14 mouse cellular contexts compared by ENCODE assay signal in genomic region chr1:185091816-185092558, GRCm38 (mm10).
A peak's percentile ranks its signal among the peaks of the same experiment; 100 is the strongest.
DNase-seq lines count a peak whose midpoint lies in the region; ATAC-seq and TF ChIP-seq lines count a peak whose summit lies in the region.
"Had no signal": no experiment of that assay in that cellular context is flagged by ENCODE, and none has a peak within 500 bp of the region (broad histone marks: within the 10 kb centered on the region; RNA-seq: fewer than 3 reads in every experiment).

No protein-coding gene starts in this region.

- DNase-seq in hindbrain, embryonic 11.5 days (ENCODE audit: low spot score): no peak
- DNase-seq in midbrain, embryonic 11.5 days (ENCODE audit: low spot score, missing footprints): peak; percentile 83
- no peak for DNase-seq in midbrain, postnatal 0 days (ENCODE audit: low spot score)
- peak; percentile 44 for DNase-seq in heart, postnatal 0 days (ENCODE audit: low spot score)
- DNase-seq in testis, postnatal 14 days (ENCODE audit: low spot score): no peak
- no peak for DNase-seq in thymus, adult 2 months
- DNase-seq: cerebellum, postnatal 25 days; gastrocnemius, postnatal 36 days; left cerebral cortex, postnatal 4 days had no signal

- no peaks in the 10 kb centered on the region for H3K9me3 ChIP-seq in hindbrain, embryonic 13.5 days
- no peaks in the 10 kb centered on the region for H3K9me3 ChIP-seq in hindbrain, embryonic 11.5 days (ENCODE audit: control insufficient read depth, low read length)
- no peaks in the 10 kb centered on the region for H3K9me3 ChIP-seq in midbrain, embryonic 11.5 days (ENCODE audit: control insufficient read depth, low read length)
- H3K9me3 ChIP-seq in midbrain, postnatal 0 days (ENCODE audit: low read length): no peaks in the 10 kb centered on the region
- no peaks in the 10 kb centered on the region for H3K9me3 ChIP-seq in heart, postnatal 0 days (replicated peaks; ENCODE audit: control insufficient read depth, low read length)
- no peaks in the 10 kb centered on the region for H3K9me3 ChIP-seq in stomach, embryonic 16.5 days (replicated peaks; ENCODE audit: control insufficient read depth, low read length)
- H3K9me3 ChIP-seq: forebrain, embryonic 12.5 days; neural tube, embryonic 13.5 days had no signal

- 0 out of 2 replicates have a peak overlapping the region, but pooled peaks have one; percentile 6 for H3K4me2 ChIP-seq in hindbrain, embryonic 13.5 days
- no peak overlapping the region for H3K4me2 ChIP-seq in hindbrain, embryonic 11.5 days (replicated peaks; ENCODE audit: low read depth, low read length)
- no peak overlapping the region for H3K4me2 ChIP-seq in midbrain, embryonic 11.5 days
- H3K4me2 ChIP-seq in midbrain, postnatal 0 days (ENCODE audit: low read depth, low read length, poor library complexity, severe bottlenecking): no peak overlapping the region
- H3K4me2 ChIP-seq in heart, postnatal 0 days (ENCODE audit: low read depth, low read length): peak overlapping the region; percentile 45
- H3K4me2 ChIP-seq in stomach, embryonic 16.5 days (ENCODE audit: low read depth, low read length): peak overlapping the region; percentile 38
- H3K4me2 ChIP-seq: forebrain, embryonic 12.5 days; neural tube, embryonic 13.5 days had no signal

- H3K36me3 ChIP-seq in hindbrain, embryonic 13.5 days: no peaks in the 10 kb centered on the region
- no peaks in the 10 kb centered on the region for H3K36me3 ChIP-seq in hindbrain, embryonic 11.5 days (ENCODE audit: control insufficient read depth, insufficient read depth, low read length)
- H3K36me3 ChIP-seq in midbrain, embryonic 11.5 days (ENCODE audit: control insufficient read depth, insufficient read depth, low read length): no peaks in the 10 kb centered on the region
- H3K36me3 ChIP-seq in midbrain, postnatal 0 days (ENCODE audit: insufficient read depth, low read length): no peaks in the 10 kb centered on the region
- H3K36me3 ChIP-seq in heart, postnatal 0 days (replicated peaks; ENCODE audit: control insufficient read depth, insufficient read depth, low read length): no peaks in the 10 kb centered on the region
- no peaks in the 10 kb centered on the region for H3K36me3 ChIP-seq in stomach, embryonic 16.5 days (ENCODE audit: control insufficient read depth, insufficient read depth, low read length)
- H3K36me3 ChIP-seq in thymus, adult 2 months (ENCODE audit: control insufficient read depth, insufficient read depth, low read length): no peaks in the 10 kb centered on the region
- H3K36me3 ChIP-seq: forebrain, embryonic 12.5 days; neural tube, embryonic 13.5 days had no signal

- no peak overlapping the region for H3K9ac ChIP-seq in hindbrain, embryonic 13.5 days
- H3K9ac ChIP-seq in hindbrain, embryonic 11.5 days (ENCODE audit: low read depth, low read length): no peak overlapping the region
- no peak overlapping the region for H3K9ac ChIP-seq in midbrain, embryonic 11.5 days (ENCODE audit: low read length)
- no peak overlapping the region for H3K9ac ChIP-seq in midbrain, postnatal 0 days (replicated peaks; ENCODE audit: low read length, poor library complexity, severe bottlenecking)
- H3K9ac ChIP-seq in heart, postnatal 0 days (replicated peaks; ENCODE audit: low read depth, low read length): no peak overlapping the region
- 0 out of 2 replicates have a peak overlapping the region, but pooled peaks have one; percentile 26 for H3K9ac ChIP-seq in stomach, embryonic 16.5 days (ENCODE audit: low read length)
- H3K9ac ChIP-seq: forebrain, embryonic 12.5 days; neural tube, embryonic 13.5 days had no signal

- WGBS in hindbrain, embryonic 13.5 days: 50% methylated on average over 21 of the region's 21 CpGs
- WGBS in hindbrain, embryonic 11.5 days: 50% methylated on average over 21 of the region's 21 CpGs
- WGBS in midbrain, embryonic 11.5 days: 63% methylated on average over 21 of the region's 21 CpGs
- WGBS in midbrain, postnatal 0 days: 57% methylated on average over 21 of the region's 21 CpGs
- WGBS in heart, postnatal 0 days: 22% methylated on average over 21 of the region's 21 CpGs
- 17% methylated on average over 21 of the region's 21 CpGs for WGBS in stomach, embryonic 16.5 days
- WGBS in thymus, adult 2 months: 65% methylated on average over 21 of the region's 21 CpGs

- TF ChIP-seq POLR2A in thymus, adult 2 months (IDR thresholded peaks at IDR 0.05; ENCODE audit: control insufficient read depth, extremely low read depth, insufficient read depth, low read length, poor library complexity): no peak

- ATAC-seq in hindbrain, embryonic 13.5 days (ENCODE audit: low FRiP score): no peak
- ATAC-seq in hindbrain, embryonic 11.5 days (ENCODE audit: low FRiP score): no peak
- peak; percentile 38; the same call in 1 of the 2 replicates for ATAC-seq in midbrain, embryonic 11.5 days (ENCODE audit: low FRiP score)
- no peak for ATAC-seq in midbrain, postnatal 0 days (ENCODE audit: low FRiP score)
- ATAC-seq in heart, postnatal 0 days (ENCODE audit: insufficient read depth, low read depth): peak; percentile 74
- peak; percentile 62; the same call in 1 of the 2 replicates for ATAC-seq in stomach, embryonic 16.5 days (ENCODE audit: insufficient read depth, low FRiP score)

- H3K4me3 ChIP-seq in hindbrain, embryonic 13.5 days: no peak overlapping the region
- no peak overlapping the region for H3K4me3 ChIP-seq in hindbrain, embryonic 11.5 days (ENCODE audit: low read depth, low read length)
- no peak overlapping the region for H3K4me3 ChIP-seq in midbrain, embryonic 11.5 days (ENCODE audit: low read depth, low read length)
- H3K4me3 ChIP-seq in midbrain, postnatal 0 days (ENCODE audit: low read depth, low read length): no peak overlapping the region
- 0 out of 2 replicates have a peak overlapping the region, but pooled peaks have one; percentile 1 for H3K4me3 ChIP-seq in heart, postnatal 0 days (ENCODE audit: low read depth, low read length)
- no peak overlapping the region for H3K4me3 ChIP-seq in stomach, embryonic 16.5 days (replicated peaks; ENCODE audit: low read length)
- no peak overlapping the region for H3K4me3 ChIP-seq in thymus, adult 2 months (ENCODE audit: control insufficient read depth, insufficient read depth, low read length)
- H3K4me3 ChIP-seq: forebrain, embryonic 12.5 days; neural tube, embryonic 13.5 days had no signal

- no peak overlapping the region for H3K27ac ChIP-seq in hindbrain, embryonic 13.5 days
- H3K27ac ChIP-seq in hindbrain, embryonic 11.5 days (ENCODE audit: low read depth, low read length): no peak overlapping the region
- no peak overlapping the region for H3K27ac ChIP-seq in midbrain, embryonic 11.5 days (ENCODE audit: low read depth, low read length)
- no peak overlapping the region for H3K27ac ChIP-seq in midbrain, postnatal 0 days (ENCODE audit: low read depth, low read length)
- H3K27ac ChIP-seq in heart, postnatal 0 days (ENCODE audit: low read depth): no peak overlapping the region
- H3K27ac ChIP-seq in stomach, embryonic 16.5 days (ENCODE audit: low read length): no peak overlapping the region
- H3K27ac ChIP-seq in thymus, adult 2 months (ENCODE audit: control insufficient read depth, insufficient read depth, low read length): no peak overlapping the region
- H3K27ac ChIP-seq: forebrain, embryonic 12.5 days; neural tube, embryonic 13.5 days had no signal

- TF ChIP-seq EP300 in heart, postnatal 0 days (IDR thresholded peaks at IDR 0.05; ENCODE audit: low read depth): no peak

- no peak for TF ChIP-seq CTCF in midbrain, postnatal 0 days (IDR thresholded peaks at IDR 0.05)
- TF ChIP-seq CTCF in heart, postnatal 0 days (IDR thresholded peaks at IDR 0.05; ENCODE audit: low read depth): no peak
- TF ChIP-seq CTCF in thymus, adult 2 months (IDR thresholded peaks at IDR 0.05; ENCODE audit: borderline replicate concordance, control insufficient read depth, extremely low read depth, insufficient read depth, low read length, poor library complexity): no peak

- no peaks in the 10 kb centered on the region for H3K4me1 ChIP-seq in hindbrain, embryonic 13.5 days (replicated peaks)
- no peaks in the 10 kb centered on the region for H3K4me1 ChIP-seq in hindbrain, embryonic 11.5 days (replicated peaks; ENCODE audit: control insufficient read depth, insufficient read depth, low read length)
- H3K4me1 ChIP-seq in midbrain, embryonic 11.5 days (ENCODE audit: control insufficient read depth, insufficient read depth, low read length): no peaks in the 10 kb centered on the region
- no peaks in the 10 kb centered on the region for H3K4me1 ChIP-seq in midbrain, postnatal 0 days (ENCODE audit: insufficient read depth, low read length)
- peaks cover 3% of the 10 kb centered on the region; the same call in 1 of the 2 replicates for H3K4me1 ChIP-seq in heart, postnatal 0 days (ENCODE audit: control insufficient read depth, insufficient read depth)
- peaks cover 8% of the 10 kb centered on the region; the same call in 1 of the 2 replicates for H3K4me1 ChIP-seq in stomach, embryonic 16.5 days (ENCODE audit: control insufficient read depth, insufficient read depth, low read length)
- no peaks in the 10 kb centered on the region for H3K4me1 ChIP-seq in thymus, adult 2 months (replicated peaks; ENCODE audit: control insufficient read depth, insufficient read depth, low read length)
- H3K4me1 ChIP-seq: forebrain, embryonic 12.5 days; neural tube, embryonic 13.5 days had no signal

- H3K27me3 ChIP-seq in hindbrain, embryonic 13.5 days: no peaks in the 10 kb centered on the region
- no peaks in the 10 kb centered on the region for H3K27me3 ChIP-seq in hindbrain, embryonic 11.5 days (ENCODE audit: control insufficient read depth, insufficient read depth, low read length)
- no peaks in the 10 kb centered on the region for H3K27me3 ChIP-seq in midbrain, embryonic 11.5 days (ENCODE audit: control insufficient read depth, insufficient read depth, low read length)
- no peaks in the 10 kb centered on the region for H3K27me3 ChIP-seq in midbrain, postnatal 0 days (ENCODE audit: insufficient read depth, low read length)
- no peaks in the 10 kb centered on the region for H3K27me3 ChIP-seq in heart, postnatal 0 days (ENCODE audit: control insufficient read depth, insufficient read depth, low read length)
- H3K27me3 ChIP-seq in stomach, embryonic 16.5 days (ENCODE audit: control insufficient read depth, insufficient read depth, low read length): no peaks in the 10 kb centered on the region; the same call in 1 of the 2 replicates
- H3K27me3 ChIP-seq in thymus, adult 2 months (ENCODE audit: control insufficient read depth, insufficient read depth, low read length): no peaks in the 10 kb centered on the region
- H3K27me3 ChIP-seq: CH12.LX; forebrain, embryonic 12.5 days; neural tube, embryonic 13.5 days had no signal

Comparison
In these comparisons a context has a peak if more than half of its experiments do, and no peak if none do; other contexts are left out.
1. ATAC-seq: peak in midbrain, embryonic 11.5 days (single experiment), heart, postnatal 0 days (single experiment) and stomach, embryonic 16.5 days (single experiment); none in hindbrain, embryonic 13.5 days (single experiment), hindbrain, embryonic 11.5 days (single experiment) and midbrain, postnatal 0 days (single experiment).
2. H3K4me2 ChIP-seq: peak in hindbrain, embryonic 13.5 days (single experiment), heart, postnatal 0 days (single experiment) and stomach, embryonic 16.5 days (single experiment); none in hindbrain, embryonic 11.5 days (single experiment), midbrain, embryonic 11.5 days (single experiment) and midbrain, postnatal 0 days (single experiment).
3. DNase-seq: peak in midbrain, embryonic 11.5 days (single experiment) and heart, postnatal 0 days (single experiment); none in hindbrain, embryonic 11.5 days (single experiment), midbrain, postnatal 0 days (single experiment), testis, postnatal 14 days (single experiment) and thymus, adult 2 months (single experiment).